Mouse (Mus musculus) hindbrain, embryonic 11.5 days (tissue): ENCODE measurements at regions not wholly inside any gene's neighbourhood (a gene's known extent, or its start where the extent isn't known, plus 50 kb on each side); places are given as distances from the start of the nearest gene placed in this dataset.
"Not testable (repeated sequence)": the region's sequence is repeated elsewhere in the genome, so short reads cannot be mapped to it uniquely, and the experiment has no call there.

Experiments used
- ATAC-seq: fragments of 200-750 bp; cut with Nextera tagmentation; 2 replicates; pipeline ENCODE4 v1.8.0; 2017; ENCODE audit warnings: mild to moderate bottlenecking, moderate TSS enrichment, moderate library complexity; ENCODE audit not compliant: low FRiP score
- DNase-seq: peaks from one replicate; pipeline ENCODE4 v3.0.0-alpha.2; 2015; ENCODE audit warnings: low spot score
- H3K27ac ChIP-seq: fragments of 300-500 bp; sonication (generic); 2 replicates; pipeline ENCODE4 v1.5.1; 2014; ENCODE audit warnings: mild to moderate bottlenecking, low read depth, low read length
- H3K27me3 ChIP-seq: fragments of 300-500 bp; sonication (generic); 2 replicates; pipeline ENCODE4 v1.6.1; 2014; ENCODE audit warnings: mild to moderate bottlenecking, low read length, moderate library complexity, mixed read lengths; ENCODE audit not compliant: control insufficient read depth, insufficient read depth
- H3K36me3 ChIP-seq: fragments of 300-500 bp; sonication (generic); 2 replicates; pipeline ENCODE4 v1.6.1; 2014; ENCODE audit warnings: mild to moderate bottlenecking, low read length, moderate library complexity, mixed read lengths; ENCODE audit not compliant: control insufficient read depth, insufficient read depth
- H3K4me1 ChIP-seq: fragments of 300-500 bp; sonication (generic); replicated peaks from 2 replicates; pipeline ENCODE4 v1.6.1; 2014; ENCODE audit warnings: low read length, mixed read lengths; ENCODE audit not compliant: control insufficient read depth, insufficient read depth
- H3K4me2 ChIP-seq: fragments of 300-500 bp; sonication (generic); replicated peaks from 2 replicates; pipeline ENCODE4 v1.6.1; 2014; ENCODE audit warnings: mild to moderate bottlenecking, low read depth, low read length
- H3K4me3 ChIP-seq: fragments of 300-500 bp; sonication (generic); 2 replicates; pipeline ENCODE4 v1.5.1; 2014; ENCODE audit warnings: low read depth, low read length
- H3K9ac ChIP-seq: fragments of 300-500 bp; sonication (generic); 2 replicates; pipeline ENCODE4 v1.6.1; 2014; ENCODE audit warnings: low read depth, low read length
- H3K9me3 ChIP-seq: fragments of 300-500 bp; sonication (generic); 2 replicates; pipeline ENCODE4 v1.6.1; 2016; ENCODE audit warnings: low read length; ENCODE audit not compliant: control insufficient read depth
- WGBS: fragments of 180-500 bp; shearing (Covaris S2); extraction: QIAGEN DNeasy Blood & Tissue Kit; methylation state at CpG from one replicate; pipeline ENCODE4 v1.1.7; 2014; 5-methylcytosine and 5-hydroxymethylcytosine counted together

DNA sequence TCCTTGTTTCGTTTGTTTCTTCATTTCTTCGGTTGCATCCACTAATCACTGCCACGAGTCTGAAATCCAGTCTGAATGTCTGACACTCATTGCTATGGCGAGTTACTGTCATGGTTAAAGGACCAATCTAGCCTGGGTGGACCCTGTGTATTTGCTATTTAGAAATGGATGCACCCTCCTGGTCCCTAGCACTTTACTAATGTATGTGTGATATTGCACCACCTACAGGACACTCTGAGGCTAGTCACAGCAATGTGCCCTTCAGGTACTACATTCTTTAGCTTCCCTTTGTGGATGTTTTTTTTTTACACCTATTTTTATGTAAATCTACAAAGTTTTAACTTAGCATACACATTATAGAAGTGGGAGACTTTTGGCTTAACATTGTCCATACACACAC lies 87.5 kb upstream of the Stxbp6 start:
- WGBS: 67% methylated on average over 4 of the region's 4 CpGs
- Histone ChIP-seq H3K27ac (no peak overlapping the region), H3K36me3 (no peaks in the 10 kb centered on the region), H3K9ac (no peak overlapping the region), H3K4me3 (no peak overlapping the region), H3K4me2 (no peak overlapping the region), H3K4me1 (no peaks in the 10 kb centered on the region), H3K27me3 (no peaks in the 10 kb centered on the region), H3K9me3 (no peaks in the 10 kb centered on the region)
- ATAC-seq (peak; percentile 67; the same call in 1 of the 2 replicates), DNase-seq (peak; percentile 8)

DNA sequence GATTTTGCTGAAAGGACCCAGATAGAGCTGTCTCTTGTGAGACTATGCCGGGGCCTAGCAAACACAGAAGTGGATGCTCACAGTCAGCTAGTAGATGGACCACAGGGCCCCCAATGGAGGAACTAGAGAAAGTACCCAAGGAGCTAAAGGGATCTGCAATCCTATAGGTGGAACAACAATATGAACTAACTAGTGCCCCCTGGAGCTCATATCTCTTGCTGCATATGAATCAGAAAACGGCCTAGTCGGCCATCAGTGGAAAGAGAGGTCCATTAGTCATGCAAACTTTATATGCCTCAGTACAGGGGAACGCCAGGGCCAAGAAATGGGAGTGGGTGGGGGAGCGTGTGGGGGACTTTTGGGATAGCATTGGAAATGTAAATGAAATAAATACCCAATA lies 87.1 kb upstream of the Stxbp6 start:
- H3K9ac ChIP-seq, H3K36me3 ChIP-seq, H3K27me3 ChIP-seq, H3K4me2 ChIP-seq, H3K27ac ChIP-seq, ATAC-seq, H3K4me3 ChIP-seq, DNase-seq, H3K4me1 ChIP-seq, H3K9me3 ChIP-seq: not testable (repeated sequence)
- 85% methylated on average over 5 of the region's 5 CpGs for WGBS

DNA sequence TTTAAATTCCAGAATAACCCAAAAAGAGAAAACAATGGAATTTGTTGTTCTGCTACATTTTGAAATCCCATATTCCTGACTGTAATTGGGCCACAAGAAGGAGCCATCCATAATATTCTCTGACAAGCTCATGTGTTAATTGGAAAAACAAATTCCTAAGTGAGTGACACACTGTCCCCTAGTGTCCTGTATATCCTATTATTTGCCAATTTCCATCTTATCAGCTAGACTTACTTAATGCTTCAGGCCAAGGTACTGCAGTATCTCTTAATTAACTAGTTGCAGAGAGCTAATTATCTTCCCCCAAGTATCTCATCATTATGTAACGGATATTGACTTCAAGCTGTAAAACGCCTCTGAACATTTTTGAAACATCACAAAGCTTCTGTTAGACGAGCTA lies 84.5 kb upstream of the Stxbp6 start:
- Histone ChIP-seq H3K4me1 (no peaks in the 10 kb centered on the region), H3K36me3 (no peaks in the 10 kb centered on the region), H3K4me3 (no peak overlapping the region), H3K27me3 (no peaks in the 10 kb centered on the region), H3K9ac (no peak overlapping the region), H3K27ac (no peak overlapping the region), H3K4me2 (no peak overlapping the region), H3K9me3 (no peaks in the 10 kb centered on the region)
- WGBS: 82% methylated on average over 3 of the region's 3 CpGs
- DNase-seq: no peak
- ATAC-seq: no peak

GRCm38 (mm10) chr12:45137438-45138018 lies 63.0 kb upstream of the Stxbp6 start:
- Histone ChIP-seq H3K9me3 (no peaks in the 10 kb centered on the region), H3K36me3 (no peaks in the 10 kb centered on the region), H3K27me3 (no peaks in the 10 kb centered on the region), H3K27ac (no peak overlapping the region), H3K4me3 (no peak overlapping the region), H3K4me2 (no peak overlapping the region), H3K4me1 (no peaks in the 10 kb centered on the region), H3K9ac (no peak overlapping the region)
- ATAC-seq: no peak
- DNase-seq: no peak
- WGBS: 76% methylated on average over 7 of the region's 7 CpGs

DNA sequence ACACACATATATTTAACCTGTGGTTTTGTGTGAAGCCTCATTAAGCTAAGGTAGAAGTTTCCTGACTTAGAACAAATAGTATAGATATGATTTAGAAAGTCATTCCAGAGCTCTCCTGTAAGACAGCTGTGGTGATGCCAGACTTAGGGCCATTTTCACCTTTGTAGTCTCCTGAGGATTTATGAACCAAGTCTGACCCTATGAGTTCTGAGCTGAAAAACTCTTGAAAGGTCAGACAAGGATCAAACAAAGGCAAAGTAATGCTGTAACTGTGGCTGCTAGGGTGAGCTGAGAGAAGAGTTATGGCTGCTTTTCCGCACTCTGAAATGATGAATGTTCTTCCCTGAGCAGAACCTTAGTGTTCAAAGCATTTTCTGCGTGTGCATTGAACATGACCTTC lies 58.9 kb upstream of the Stxbp6 start:
- Histone ChIP-seq H3K4me3 (no peak overlapping the region), H3K27me3 (no peaks in the 10 kb centered on the region), H3K27ac (no peak overlapping the region), H3K4me1 (no peaks in the 10 kb centered on the region), H3K36me3 (no peaks in the 10 kb centered on the region), H3K9ac (no peak overlapping the region), H3K4me2 (no peak overlapping the region), H3K9me3 (no peaks in the 10 kb centered on the region)
- ATAC-seq (no peak), DNase-seq (no peak)
- 67% methylated on average over 2 of the region's 2 CpGs for WGBS

- Histone ChIP-seq H3K4me3 (no peak overlapping the region), H3K4me2 (no peak overlapping the region), H3K4me1 (no peaks in the 10 kb centered on the region), H3K36me3 (no peaks in the 10 kb centered on the region), H3K9ac (no peak overlapping the region), H3K9me3 (no peaks in the 10 kb centered on the region), H3K27me3 (no peaks in the 10 kb centered on the region), H3K27ac (no peak overlapping the region)
- WGBS: 89% methylated on average over 5 of the region's 5 CpGs
- DNase-seq (no peak), ATAC-seq (no peak)
Observed at GRCm38 (mm10) chr12:45131139-45131538, 56.6 kb upstream of the Stxbp6 start.

GRCm38 (mm10) chr12:45125866-45126265 lies 51.4 kb upstream of the Stxbp6 start:
- no peak for ATAC-seq

More at GRCm38 (mm10) chr12:45125866-45126265, 51.4 kb upstream of the Stxbp6 start:
- H3K9me3 ChIP-seq: no peaks in the 10 kb centered on the region
- H3K36me3 ChIP-seq: no peaks in the 10 kb centered on the region
- H3K4me3 ChIP-seq: no peak overlapping the region
- no peak overlapping the region for H3K9ac ChIP-seq
- H3K27me3 ChIP-seq: no peaks in the 10 kb centered on the region
- no peaks in the 10 kb centered on the region for H3K4me1 ChIP-seq
- no peak overlapping the region for H3K4me2 ChIP-seq
- DNase-seq: no peak
- no peak overlapping the region for H3K27ac ChIP-seq
- WGBS: 87% methylated on average over 3 of the region's 3 CpGs
